ENCODE assay signal across 8 mouse cellular contexts in genomic region chr11:85837648-85838423, GRCm38 (mm10). TPM values are rescaled to one million over a fixed set of nuclear protein-coding genes. Genes with fewer than 3 reads are reported as not detected.
A peak's percentile ranks its signal among the peaks of the same experiment; 100 is the strongest.
DNase-seq lines count a peak whose midpoint lies in the region; ATAC-seq and TF ChIP-seq lines count a peak whose summit lies in the region.

No protein-coding gene starts in this region.

- peak overlapping the region; percentile 64 for H3K9ac ChIP-seq in heart, embryonic 16.5 days (ENCODE audit: low read length)
- peak overlapping the region; percentile 23; the same call in 1 of the 2 replicates for H3K9ac ChIP-seq in liver, embryonic 13.5 days

- intact Hi-C loops in gastrocnemius, adult 2 months (cut with DNase I), result no loop called here

- TF ChIP-seq CTCF in gastrocnemius, adult 2 months (IDR thresholded peaks at IDR 0.05), result no peak

- H3K36me3 ChIP-seq in heart, embryonic 16.5 days (ENCODE audit: control insufficient read depth, insufficient read depth), result no peaks in the 10 kb centered on the region
- H3K36me3 ChIP-seq in liver, embryonic 13.5 days, result no peaks in the 10 kb centered on the region

- H3K27ac ChIP-seq in gastrocnemius, adult 2 months, result peak overlapping the region; percentile 77
- 0 out of 2 replicates have a peak overlapping the region, but pooled peaks have one; percentile 15 for H3K27ac ChIP-seq in heart, embryonic 16.5 days (ENCODE audit: low read length)
- no peak overlapping the region for H3K27ac ChIP-seq in liver, embryonic 13.5 days

- no peaks in the 10 kb centered on the region for H3K9me3 ChIP-seq in heart, embryonic 16.5 days (replicated peaks; ENCODE audit: control insufficient read depth, low read length)
- no peaks in the 10 kb centered on the region for H3K9me3 ChIP-seq in liver, embryonic 13.5 days (replicated peaks)

- peak overlapping the region; percentile 62 for H3K4me2 ChIP-seq in heart, embryonic 16.5 days (ENCODE audit: low read depth, low read length)
- peak overlapping the region; percentile 28 for H3K4me2 ChIP-seq in liver, embryonic 13.5 days

- peak overlapping the region; percentile 70 for H3K4me3 ChIP-seq in gastrocnemius, adult 2 months
- H3K4me3 ChIP-seq in heart, embryonic 16.5 days (ENCODE audit: low read length), result peak overlapping the region; percentile 59
- H3K4me3 ChIP-seq in liver, embryonic 13.5 days (replicated peaks), result peak overlapping the region; percentile 18

- ATAC-seq in heart, embryonic 16.5 days (replicated peaks; ENCODE audit: extremely low read depth, insufficient read depth, low FRiP score), result no peak
- no peak for ATAC-seq in liver, embryonic 13.5 days (ENCODE audit: low read depth)

- 6% methylated on average over 67 of the region's 67 CpGs for WGBS in heart, embryonic 16.5 days
- WGBS in liver, embryonic 13.5 days (ENCODE audit: insufficient replicate concordance), result 2% methylated on average over 67 of the region's 67 CpGs

- DNase-seq in gastrocnemius, adult 2 months, result peak; percentile 57
- DNase-seq in gastrocnemius, postnatal 10 days, result no peak
- peak; percentile 67 for DNase-seq in Muller cell, postnatal 12 days (ENCODE audit: inconsistent ontology term)
- DNase-seq in liver, embryonic 13.5 days, result no peak
- no peak for DNase-seq in layer of hippocampus, adult 9-11 months
- no peak for DNase-seq in right cerebral cortex, adult 18-20 months
- no peak for DNase-seq in layer of hippocampus, adult 11-12 months (ENCODE audit: low spot score)

- H3K27me3 ChIP-seq in heart, embryonic 16.5 days (ENCODE audit: control insufficient read depth, insufficient read depth, low read length), result peaks cover 71% of the 10 kb centered on the region
- H3K27me3 ChIP-seq in liver, embryonic 13.5 days, result peaks cover 100% of the 10 kb centered on the region

- peaks cover 21% of the 10 kb centered on the region for H3K4me1 ChIP-seq in heart, embryonic 16.5 days (ENCODE audit: control insufficient read depth, insufficient read depth, low read length)
- H3K4me1 ChIP-seq in liver, embryonic 13.5 days (replicated peaks), result peaks cover 27% of the 10 kb centered on the region

RNA-seq across cellular contexts. Expression of gene Tbx2, which starts 5.5 kb away (rescaled TPM):
- 1 to 10 TPM; 1.7 to 3.6 TPM for total RNA-seq in gastrocnemius, adult 2 months (2021)
- total RNA-seq in gastrocnemius, postnatal 10 days (2021), result 10 to 100 TPM; 11.0 to 14.3 TPM
- polyA plus RNA-seq in heart, embryonic 16.5 days (2015; fragmentation: Nextera tagmentation; extraction: Ambion mirVana), result 1.4 and 3.3 TPM in 2 replicates
- polyA plus RNA-seq in liver, embryonic 13.5 days (2015; fragmentation: Nextera tagmentation; extraction: Ambion mirVana), result 0.25 and 0.27 TPM in 2 replicates

RNA-seq across cellular contexts. Expression of gene Gm11444, which starts 12.3 kb away (rescaled TPM):
- not detected for total RNA-seq in gastrocnemius, adult 2 months (2021)
- not detected for total RNA-seq in gastrocnemius, postnatal 10 days (2021)
- not detected in 2 replicates for polyA plus RNA-seq in heart, embryonic 16.5 days (2015; fragmentation: Nextera tagmentation; extraction: Ambion mirVana)
- not detected in 2 replicates for polyA plus RNA-seq in liver, embryonic 13.5 days (2015; fragmentation: Nextera tagmentation; extraction: Ambion mirVana)

RNA-seq across cellular contexts. Expression of gene Tbx4, which starts 48.4 kb away (rescaled TPM):
- total RNA-seq in gastrocnemius, adult 2 months (2021), result 1 to 10 TPM in 1 of 2 experiments, under 1 TPM in 1; 0.87 to 1.8 TPM
- 1 to 10 TPM; 3.0 to 4.4 TPM for total RNA-seq in gastrocnemius, postnatal 10 days (2021)
- 0.72 and 5.0 TPM in 2 replicates for polyA plus RNA-seq in heart, embryonic 16.5 days (2015; fragmentation: Nextera tagmentation; extraction: Ambion mirVana)
- polyA plus RNA-seq in liver, embryonic 13.5 days (2015; fragmentation: Nextera tagmentation; extraction: Ambion mirVana), result 0.05 and 0.06 TPM in 2 replicates

Comparison
In these comparisons a context has a peak if more than half of its experiments do, and no peak if none do; other contexts are left out.
1. DNase-seq: peak in gastrocnemius, adult 2 months (single experiment) and Muller cell, postnatal 12 days (single experiment); none in gastrocnemius, postnatal 10 days (single experiment), liver, embryonic 13.5 days (single experiment), layer of hippocampus, adult 9-11 months (single experiment), right cerebral cortex, adult 18-20 months (single experiment) and layer of hippocampus, adult 11-12 months (single experiment).
2. H3K4me3 ChIP-seq: peak in every context shown above with its lines; median percentile 70 in gastrocnemius, adult 2 months; 59 in heart, embryonic 16.5 days; 18 in liver, embryonic 13.5 days.